Mouse (Mus musculus) heart, postnatal 14 days (tissue): ENCODE data around the gene Gm15448. TPM values are rescaled to one million over a fixed set of nuclear protein-coding genes. Genes with fewer than 3 reads are reported as not detected.
"Not testable (repeated sequence)": the region's sequence is repeated elsewhere in the genome, so short reads cannot be mapped to it uniquely, and the experiment has no call there.

Source experiments
- DNase-seq, 2 experiments: peaks; one replicate each; pipeline ENCODE4 v3.0.0; 2021 to 2022
- intact Hi-C: fragments of 180-260 bp; cut with DNase I; formaldehyde crosslinking; loops from one replicate; pipeline ENCODE4 v1.15.1; 2025
- long read RNA-seq, 2 experiments: library from polyadenylated mRNA; stranded (forward); transcript quantifications; one replicate each; pipeline ENCODE4 v2.0.0; 2021
- total RNA-seq, 2 experiments: library from RNA; stranded (reverse); gene quantifications; 2 replicates each; pipeline ENCODE4 v1.2.3; 2021

Gm15448 gene
- total RNA-seq, result under 1 TPM in 1 of 2 experiments, not detected in 1; 0.20 TPM
- long read RNA-seq, experiment 1, result 0 reads
- long read RNA-seq, experiment 2, result 0 reads

- intact Hi-C loops, result not testable (repeated sequence)
Measured at GRCm38 (mm10) chr7:3825599-3825998, at the start of gene Gm15448. Gene Gm15448, minus strand, starts transcription at chr7:3825687.

GRCm38 (mm10) chr7:3875032-3875431 lies 49.5 kb upstream of the Gm15448 start:
- DNase-seq, intact Hi-C loops: not testable (repeated sequence)

More at GRCm38 (mm10) chr7:3825599-3825998, at the start of gene Gm15448:
- not testable (repeated sequence) for DNase-seq

DNA sequence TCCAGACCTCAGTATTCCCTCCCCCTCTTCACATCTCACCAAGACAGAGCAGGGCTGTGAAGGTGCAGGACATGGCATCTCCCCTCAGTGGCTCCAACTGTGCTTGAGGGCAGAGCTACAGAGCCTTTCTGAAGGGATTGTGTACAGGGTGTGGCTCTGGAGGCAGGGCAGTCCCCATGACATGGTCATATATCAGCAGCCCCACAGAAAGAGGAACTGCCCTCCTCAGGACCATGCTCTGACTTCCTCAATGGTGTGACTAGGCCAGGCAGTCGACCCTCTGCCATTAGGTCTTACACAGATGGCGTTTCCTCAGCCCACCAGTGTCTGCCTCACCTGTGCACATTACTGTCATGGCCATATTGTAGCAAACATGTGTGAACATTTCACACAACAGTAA lies 19.5 kb upstream of the Gm15448 start, which contains the start of gene Pira2:
Gene Pira2, minus strand, starts transcription at position 101 of the 400 bp plus-strand sequence.
- DNase-seq, intact Hi-C loops: not testable (repeated sequence)

DNA sequence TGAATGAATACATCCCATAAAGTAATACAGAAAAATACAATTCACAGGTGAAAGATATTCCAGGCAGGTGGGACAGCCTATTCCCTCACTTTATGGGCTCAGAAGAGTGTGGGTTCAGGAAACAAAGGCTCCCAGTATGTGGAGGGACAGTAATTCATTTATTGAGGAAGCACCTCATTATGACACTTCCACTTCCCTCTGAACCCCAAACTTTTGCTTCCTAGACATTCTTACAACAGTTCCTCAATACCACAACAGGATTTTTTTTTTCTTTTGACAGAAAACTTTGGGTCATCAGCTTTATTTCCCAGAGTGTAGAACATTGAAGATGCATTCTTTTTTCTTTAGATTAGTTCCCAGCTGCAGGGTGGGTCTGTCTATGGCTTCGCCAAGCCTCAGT lies 12.4 kb upstream of the Gm15448 start:
- DNase-seq, intact Hi-C loops: not testable (repeated sequence)

GRCm38 (mm10) chr7:3830633-3831032 lies 5.1 kb upstream of the Gm15448 start:
- intact Hi-C loops, DNase-seq: not testable (repeated sequence)

DNA sequence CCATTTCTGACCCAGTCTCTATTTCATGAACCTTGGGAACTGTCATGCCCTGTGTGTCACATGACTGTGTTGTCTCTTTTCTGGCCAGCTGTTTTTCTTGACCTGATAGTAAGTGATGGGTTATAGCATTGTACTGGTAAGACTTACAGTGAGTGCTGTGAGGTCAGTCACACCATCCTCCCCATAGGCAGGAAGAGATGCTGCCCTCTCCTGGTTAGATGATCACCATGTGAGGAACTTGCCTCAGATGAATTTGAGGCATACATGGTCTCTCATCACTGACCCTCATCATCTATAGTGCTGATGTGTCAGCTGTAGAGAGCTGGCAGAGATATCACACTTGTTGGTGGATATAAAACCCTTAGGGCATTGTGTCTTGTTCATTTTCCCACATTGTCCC lies 13.6 kb downstream of the Gm15448 start:
- intact Hi-C loops, result not testable (repeated sequence)
- peak in 1 of 2 experiments; percentile 5 for DNase-seq

DNA sequence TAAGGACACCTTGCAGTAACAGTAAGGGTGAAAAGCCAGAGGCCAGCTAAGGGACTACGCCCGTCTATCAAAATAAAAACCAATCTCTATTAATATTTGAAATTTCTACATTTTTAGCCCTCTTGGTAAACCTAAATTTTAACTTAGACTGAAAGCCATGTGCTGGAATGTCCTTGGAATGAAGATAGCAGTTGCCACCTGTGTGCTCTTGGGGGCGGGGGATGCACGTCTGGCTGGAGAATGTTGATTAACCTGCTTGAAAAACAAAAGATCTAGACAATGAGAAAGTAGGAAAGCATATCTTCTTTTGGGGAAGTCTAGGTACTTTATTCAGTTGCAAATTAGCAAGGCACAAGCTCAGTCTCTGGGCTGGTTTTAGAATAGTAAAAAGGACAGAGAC lies 22.6 kb downstream of the Gm15448 start:
- DNase-seq, intact Hi-C loops: not testable (repeated sequence)

GRCm38 (mm10) chr7:3799940-3800339 lies 25.5 kb downstream of the Gm15448 start:
- intact Hi-C loops, result not testable (repeated sequence)

GRCm38 (mm10) chr7:3796286-3796685 lies 29.2 kb downstream of the Gm15448 start:
- DNase-seq, result not testable (repeated sequence)

More at GRCm38 (mm10) chr7:3799940-3800339, 25.5 kb downstream of the Gm15448 start:
- not testable (repeated sequence) for DNase-seq

More at GRCm38 (mm10) chr7:3796286-3796685, 29.2 kb downstream of the Gm15448 start:
- intact Hi-C loops, result not testable (repeated sequence)

Other genes with a start within 250 kb of the Gm15448 start
- under 1 TPM; 0.19 to 0.34 TPM for gene Oscar, start 209.5 kb downstream of the Gm15448 start, total RNA-seq
- 1,000 to 10,000 TPM; 1,807 to 1,867 TPM for gene Ndufa3, start 208.3 kb downstream of the Gm15448 start, total RNA-seq
- gene Tfpt, start 195.8 kb downstream of the Gm15448 start, total RNA-seq, result 10 to 100 TPM; 15.1 to 16.9 TPM
- 10 to 100 TPM; 22.5 to 26.5 TPM for gene Prpf31, start 195.7 kb downstream of the Gm15448 start, total RNA-seq
- gene Cnot3, start 180.4 kb downstream of the Gm15448 start, total RNA-seq, result 10 to 100 TPM; 30.4 to 34.1 TPM
- gene Leng1, start 159.8 kb downstream of the Gm15448 start, total RNA-seq, result 1 to 10 TPM; 8.5 to 9.6 TPM
- gene Tmc4, start 148.1 kb downstream of the Gm15448 start, total RNA-seq, result 1 to 10 TPM; 1.1 to 2.0 TPM
- gene Tsen34, start 132.8 kb downstream of the Gm15448 start, total RNA-seq, result 10 to 100 TPM; 68.0 to 85.6 TPM
- 10 to 100 TPM; 22.9 to 23.1 TPM for gene Mboat7, start 132.2 kb downstream of the Gm15448 start, total RNA-seq
- 100 to 1,000 TPM; 628 to 698 TPM for gene Rps9, start 121.7 kb downstream of the Gm15448 start, total RNA-seq
- 1 to 10 TPM; 1.1 to 1.4 TPM for gene Pirb, start 105.3 kb downstream of the Gm15448 start, total RNA-seq
- under 1 TPM in 1 of 2 experiments, not detected in 1; 0.41 TPM for gene Pira2, start 19.4 kb upstream of the Gm15448 start, total RNA-seq
- not detected for gene Gm14548, start 72.4 kb upstream of the Gm15448 start, total RNA-seq
- under 1 TPM; 0.19 to 0.24 TPM for gene Lilra6, start 89.8 kb upstream of the Gm15448 start, total RNA-seq
- gene Lair1, start 237.5 kb upstream of the Gm15448 start, total RNA-seq, result 1 to 10 TPM in 1 of 2 experiments, under 1 TPM in 1; 0.46 to 1.1 TPM